Mouse (Mus musculus): ENCODE measurements around the gene Lmo2.

GRCm38 (mm10) chr2:103932480-103932879 is 25.3 kb upstream of the Lmo2 start:
- TF ChIP-seq GATA1 (IDR thresholded peaks at IDR 0.05; ENCODE audit: borderline replicate concordance, low read length) (no peak), FLI1 (IDR thresholded peaks at IDR 0.05; ENCODE audit: low read length) (no peak)
